Mouse (Mus musculus) urinary bladder, postnatal 25 days (tissue): ENCODE results near the gene Usp54.
"Not testable (repeated sequence)": the region's sequence is repeated elsewhere in the genome, so short reads cannot be mapped to it uniquely, and the experiment has no call there.

Experiments
- DNase-seq: peaks from one replicate; pipeline ENCODE4 v3.0.0; 2022; ENCODE audit warnings: low spot score

The Usp54 gene

GRCm38 (mm10) chr14:20609519-20609918 is 31.3 kb downstream of the Usp54 start:
- DNase-seq: no peak

- DNase-seq: peak; percentile 11
These were observed 33.3 kb downstream of the Usp54 start for GRCm38 (mm10) chr14:20607396-20608126.

GRCm38 (mm10) chr14:20601287-20601686 is 39.6 kb downstream of the Usp54 start:
- no peak for DNase-seq

- no peak for DNase-seq
These were observed 40.7 kb downstream of the Usp54 start for GRCm38 (mm10) chr14:20600203-20600602.

- DNase-seq: no peak
These were observed 41.3 kb downstream of the Usp54 start for GRCm38 (mm10) chr14:20599542-20599941.

- no peak for DNase-seq
These were observed 45.1 kb downstream of the Usp54 start for GRCm38 (mm10) chr14:20595781-20596180.

GRCm38 (mm10) chr14:20587458-20587857 is 53.4 kb downstream of the Usp54 start:
- no peak for DNase-seq

GRCm38 (mm10) chr14:20578822-20579407 is 61.9 kb downstream of the Usp54 start:
- DNase-seq: no peak

GRCm38 (mm10) chr14:20576179-20576578 is 64.7 kb downstream of the Usp54 start:
- peak; percentile 70 for DNase-seq

- DNase-seq: not testable (repeated sequence)
These were observed 67.7 kb downstream of the Usp54 start for GRCm38 (mm10) chr14:20573196-20573595.

- no peak for DNase-seq
These were observed 75.4 kb downstream of the Usp54 start for GRCm38 (mm10) chr14:20565256-20566021.

- no peak for DNase-seq
These were observed 76.2 kb downstream of the Usp54 start for GRCm38 (mm10) chr14:20564692-20565091.

- DNase-seq: no peak
These were observed 79.0 kb downstream of the Usp54 start for GRCm38 (mm10) chr14:20561897-20562296.

- no peak for DNase-seq
These were observed 90.7 kb downstream of the Usp54 start for GRCm38 (mm10) chr14:20550136-20550535.

GRCm38 (mm10) chr14:20546415-20546814 is 94.4 kb downstream of the Usp54 start, which contains the start of gene Ppp3cb:
Ppp3cb (minus strand) TSS chr14:20546573.
- DNase-seq: peak; percentile 62

- DNase-seq: peak; percentile 88
These were observed 95.1 kb downstream of the Usp54 start for GRCm38 (mm10) chr14:20545529-20546331.

- DNase-seq: no peak
These were observed 96.1 kb downstream of the Usp54 start for GRCm38 (mm10) chr14:20544467-20545411.

- no peak for DNase-seq
These were observed 111.2 kb downstream of the Usp54 start for GRCm38 (mm10) chr14:20529643-20530042.

- DNase-seq: no peak
These were observed 120.7 kb downstream of the Usp54 start for GRCm38 (mm10) chr14:20520179-20520578.

- no peak for DNase-seq
These were observed 132.4 kb downstream of the Usp54 start for GRCm38 (mm10) chr14:20508424-20508823.

GRCm38 (mm10) chr14:20502966-20503365 is 137.9 kb downstream of the Usp54 start:
- no peak for DNase-seq
